Mouse (Mus musculus) T-helper 2 cell (primary cell): Measurements from ENCODE around the gene Itgb1bp2.
"Not testable (repeated sequence)": the region's sequence is repeated elsewhere in the genome, so short reads cannot be mapped to it uniquely, and the experiment has no call there.

ENCODE experiments used
- in situ Hi-C: fragments of 300-600 bp; cut with MboI, MseI; formaldehyde crosslinking; loops from one replicate; pipeline ENCODE4 v1.15.1; 2025; ENCODE audit warnings: high pct_unique_total_duplicates

The Itgb1bp2 gene

DNA sequence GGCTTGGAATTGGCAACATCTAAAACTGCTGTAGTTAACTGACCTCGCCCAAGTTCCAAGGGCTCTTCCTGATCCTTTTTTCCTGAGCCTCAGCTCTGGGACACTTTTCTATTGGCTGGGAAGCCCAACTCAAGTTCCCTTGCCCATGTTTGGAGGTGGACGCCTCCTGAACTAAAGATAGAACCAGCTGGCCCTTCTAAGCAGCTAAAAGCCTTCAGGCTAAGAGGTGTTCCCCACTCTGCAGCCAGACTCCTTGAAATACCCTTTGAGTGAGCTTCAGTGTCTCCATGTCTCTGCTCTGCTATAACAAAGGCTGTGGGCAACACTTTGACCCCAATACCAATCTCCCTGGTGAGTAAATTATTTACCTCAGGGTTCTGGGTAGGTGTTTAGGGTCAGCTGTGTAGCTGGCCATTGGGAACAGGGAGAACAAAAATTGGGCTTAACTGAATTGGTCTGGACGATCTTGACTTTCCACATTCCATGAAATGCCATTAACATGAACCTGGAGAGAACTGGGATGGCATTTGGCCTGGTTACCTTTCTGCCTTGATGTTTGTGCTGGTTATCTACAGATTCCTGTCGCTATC lies at the start of gene Itgb1bp2:
Gene Itgb1bp2 (plus strand): TSS at position 203 of the 590 bp plus-strand sequence.
- in situ Hi-C loops: no loop called here

GRCm38 (mm10) chrX:101418946-101419724 lies 29.8 kb upstream of the Itgb1bp2 start:
- in situ Hi-C loops: no loop called here

DNA sequence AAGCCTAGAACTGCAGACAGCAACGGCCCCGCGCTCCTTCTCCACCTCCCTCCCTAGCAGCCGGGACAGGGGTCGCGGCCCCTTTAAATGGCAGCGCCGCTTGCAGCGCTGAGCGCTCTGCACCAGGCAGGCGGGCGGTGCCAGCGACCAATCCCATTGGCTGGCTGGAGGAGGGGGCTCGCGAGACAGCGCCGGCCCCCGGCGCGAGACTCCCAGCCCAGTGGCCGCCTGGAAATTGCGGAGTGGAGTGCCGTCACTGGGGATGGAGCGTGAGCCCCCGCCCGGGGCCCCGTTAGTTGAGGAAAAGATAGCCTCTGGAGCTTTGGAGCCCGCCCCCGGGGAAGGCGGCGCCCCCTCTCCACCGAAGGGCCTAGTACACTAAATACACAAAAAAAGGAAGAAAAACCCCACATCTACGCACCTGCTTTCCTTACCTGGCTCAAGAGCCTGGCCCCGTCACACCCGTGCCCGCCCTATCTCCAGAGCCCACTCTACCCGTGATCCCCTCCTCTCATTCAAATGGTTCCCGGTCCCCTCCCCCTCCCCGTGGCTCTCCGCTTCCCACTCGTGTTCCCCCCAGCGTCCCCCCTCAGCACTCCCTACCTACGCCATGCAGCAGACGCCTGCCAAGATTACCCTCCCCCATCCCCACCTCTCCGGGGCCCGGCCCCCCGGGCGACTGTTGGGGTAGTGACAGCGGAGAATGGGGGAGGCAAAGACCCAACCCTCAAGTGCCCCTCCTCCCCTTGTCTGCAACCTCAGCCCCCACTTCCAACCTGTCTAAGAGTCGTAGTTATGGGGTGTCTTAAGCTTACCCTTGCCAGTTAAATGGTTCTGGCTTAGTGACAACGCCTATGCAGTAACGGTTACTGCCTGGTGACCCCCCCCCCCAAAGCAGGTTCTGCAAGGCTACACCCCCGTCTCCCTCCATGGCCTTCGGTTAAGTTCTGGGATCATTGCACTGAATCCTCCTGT lies 28.9 kb upstream of the Itgb1bp2 start:
- in situ Hi-C loops: no loop called here

- in situ Hi-C loops: no loop called here
Measured at GRCm38 (mm10) chrX:101420700-101421095, 28.2 kb upstream of the Itgb1bp2 start, which contains the start of gene Zmym3. Gene Zmym3, minus strand, starts transcription at chrX:101420849.

DNA sequence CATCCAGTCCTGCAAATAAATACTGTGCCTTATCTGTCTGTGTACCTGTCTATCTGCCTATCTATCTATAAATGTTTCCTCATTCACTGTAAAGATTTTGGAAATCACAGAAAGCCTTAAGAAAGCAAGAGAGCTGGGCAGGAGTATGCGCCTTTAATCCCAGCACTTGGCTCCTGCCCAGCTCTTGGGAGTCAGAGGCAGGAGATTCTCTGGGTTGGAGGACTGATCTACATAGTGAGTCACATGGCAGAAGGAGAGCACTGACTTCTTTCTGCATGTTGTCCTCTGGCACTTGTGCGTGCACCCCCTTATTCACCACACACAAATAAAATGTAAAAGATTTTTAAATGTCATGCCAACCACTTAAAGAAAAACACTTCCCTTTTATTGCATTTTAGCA lies 25.4 kb upstream of the Itgb1bp2 start:
- in situ Hi-C loops: no loop called here

GRCm38 (mm10) chrX:101427774-101428173 lies 21.1 kb upstream of the Itgb1bp2 start:
- in situ Hi-C loops: no loop called here

GRCm38 (mm10) chrX:101428785-101429141 lies 20.1 kb upstream of the Itgb1bp2 start:
- in situ Hi-C loops: no loop called here

DNA sequence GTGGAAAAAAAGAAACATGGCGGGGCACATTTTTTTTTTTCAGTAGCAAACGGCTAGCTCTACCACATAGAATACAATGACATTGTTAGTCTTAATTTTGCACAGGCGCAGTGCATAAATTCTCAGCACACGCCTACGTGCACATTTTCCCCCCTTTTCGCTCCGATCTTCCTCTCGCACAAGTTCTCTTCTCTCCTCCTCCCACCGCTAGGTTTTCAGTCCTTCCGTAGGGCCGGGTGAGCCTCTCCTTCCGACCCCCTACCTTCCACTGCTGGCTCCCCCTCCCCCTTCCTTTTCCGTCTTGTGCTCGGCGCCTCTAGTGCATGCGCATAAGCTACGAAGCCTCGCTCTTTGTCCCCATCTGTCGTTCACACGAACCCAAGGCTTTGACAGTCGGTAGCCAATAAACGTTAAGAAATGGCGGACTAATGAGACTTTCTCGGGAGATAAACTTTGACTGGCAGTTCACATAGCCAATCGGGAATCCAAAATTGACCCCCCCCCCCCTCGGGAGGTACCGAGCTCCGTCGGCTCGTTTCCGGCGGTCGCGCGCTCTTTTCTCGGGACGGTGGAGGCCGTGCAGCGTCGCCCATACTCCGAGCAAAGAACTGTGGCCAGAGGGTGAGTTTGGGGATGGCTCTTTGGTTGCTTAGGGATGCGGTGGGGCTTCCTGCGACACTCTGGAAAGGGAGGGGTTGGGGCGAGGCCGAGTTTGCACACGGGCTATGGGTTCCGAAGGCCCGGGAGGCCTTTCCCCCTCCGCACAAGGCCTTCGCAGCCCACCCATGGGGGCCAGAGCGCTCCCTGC lies 19.5 kb upstream of the Itgb1bp2 start, which contains the start of gene Nono:
Gene Nono (plus strand): TSS at position 177 of the 808 bp plus-strand sequence.
- in situ Hi-C loops: no loop called here

- in situ Hi-C loops: no loop called here
Measured at GRCm38 (mm10) chrX:101429976-101430375, 18.9 kb upstream of the Itgb1bp2 start.

DNA sequence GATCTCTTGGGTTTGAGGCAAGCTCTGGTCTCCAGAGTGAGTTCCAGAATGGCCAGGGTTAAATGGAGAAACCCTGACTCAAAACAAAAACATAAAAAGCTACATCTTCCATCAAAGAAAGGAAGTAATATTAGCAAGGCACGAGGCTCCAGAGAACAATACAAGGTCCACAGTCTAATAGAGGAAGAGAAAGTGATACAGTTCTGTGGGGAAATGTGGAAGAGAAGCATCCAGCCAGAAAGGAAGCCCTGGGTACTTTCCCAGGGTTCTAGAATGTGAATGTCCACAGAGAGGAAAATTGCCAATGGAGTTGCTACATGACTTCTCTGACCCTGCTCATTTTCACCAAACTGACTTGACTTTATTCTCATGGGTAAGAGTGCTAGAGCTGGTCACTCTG lies 2.3 kb downstream of the Itgb1bp2 start:
- in situ Hi-C loops: loop anchor here (5.0 kb wide), 1 partner anchor 91 kb away; no protein-coding TSS in a partner anchor

- in situ Hi-C loops: loop anchor here (5.0 kb wide), 1 partner anchor 91 kb away; no protein-coding TSS in a partner anchor
Measured at GRCm38 (mm10) chrX:101451591-101451990, 2.7 kb downstream of the Itgb1bp2 start.

DNA sequence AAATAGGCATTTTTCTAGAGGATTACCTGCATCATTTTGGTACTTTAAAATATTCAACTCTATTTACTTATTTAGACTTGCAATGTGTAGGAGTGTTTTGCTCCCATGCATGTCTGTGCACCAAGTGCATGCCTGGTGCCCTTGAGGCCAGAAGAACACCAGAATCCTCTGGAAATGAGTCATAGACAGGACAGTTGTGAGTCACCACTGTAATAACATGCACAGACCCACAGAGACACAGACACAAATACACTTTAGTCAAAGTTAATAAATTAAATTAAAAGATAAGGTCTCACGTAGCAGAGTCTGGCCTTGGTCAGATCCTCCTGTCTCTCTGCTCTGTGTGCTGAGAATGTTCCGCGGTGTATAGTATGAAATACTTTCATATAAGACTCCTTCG lies 23.3 kb downstream of the Itgb1bp2 start:
- in situ Hi-C loops: no loop called here

GRCm38 (mm10) chrX:101481604-101482350 lies 32.9 kb downstream of the Itgb1bp2 start:
- in situ Hi-C loops: no loop called here

- in situ Hi-C loops: not testable (repeated sequence)
Measured at GRCm38 (mm10) chrX:101486487-101487152, 37.7 kb downstream of the Itgb1bp2 start.
